Mouse (Mus musculus) right cerebral cortex, postnatal 10 days (tissue): Measurements from ENCODE around the gene Wwc2.

Source experiments
- DNase-seq, 2 experiments: peaks; one replicate each; pipeline ENCODE4 v3.0.0; 2021; ENCODE audit warnings: low spot score in 2 of 2

Gene Wwc2

GRCm38 (mm10) chr8:47989655-47990385 is 904 bp downstream of the Wwc2 start:
- peak in 1 of 2 experiments; percentile 41 for DNase-seq

GRCm38 (mm10) chr8:47989211-47989610 is 1.5 kb downstream of the Wwc2 start:
- DNase-seq: no peak

GRCm38 (mm10) chr8:47988111-47988510 is 2.6 kb downstream of the Wwc2 start:
- DNase-seq: no peak

GRCm38 (mm10) chr8:47985644-47986043 is 5.1 kb downstream of the Wwc2 start:
- DNase-seq: no peak

- no peak for DNase-seq
These were observed 5.5 kb downstream of the Wwc2 start for GRCm38 (mm10) chr8:47985243-47985642.

GRCm38 (mm10) chr8:47981075-47981474 is 9.6 kb downstream of the Wwc2 start:
- no peak for DNase-seq

GRCm38 (mm10) chr8:47979876-47980275 is 10.8 kb downstream of the Wwc2 start:
- DNase-seq: no peak

GRCm38 (mm10) chr8:47978755-47979154 is 12.0 kb downstream of the Wwc2 start:
- no peak for DNase-seq

GRCm38 (mm10) chr8:47974963-47975314 is 15.8 kb downstream of the Wwc2 start:
- no peak for DNase-seq

GRCm38 (mm10) chr8:47974138-47974962 is 16.4 kb downstream of the Wwc2 start:
- no peak for DNase-seq

- DNase-seq: no peak
These were observed 19.6 kb downstream of the Wwc2 start for GRCm38 (mm10) chr8:47971121-47971520.

- no peak for DNase-seq
These were observed 20.1 kb downstream of the Wwc2 start for GRCm38 (mm10) chr8:47970576-47970975.

- DNase-seq: no peak
These were observed 23.4 kb downstream of the Wwc2 start for GRCm38 (mm10) chr8:47967045-47967920.

- DNase-seq: no peak
These were observed 28.2 kb downstream of the Wwc2 start for GRCm38 (mm10) chr8:47962484-47962883.

GRCm38 (mm10) chr8:47962005-47962404 is 28.7 kb downstream of the Wwc2 start:
- peak; percentile 62 to 63 for DNase-seq

GRCm38 (mm10) chr8:47957560-47957959 is 33.2 kb downstream of the Wwc2 start:
- DNase-seq: no peak

- no peak for DNase-seq
These were observed 39.3 kb downstream of the Wwc2 start for GRCm38 (mm10) chr8:47951380-47951932.

GRCm38 (mm10) chr8:47948836-47949235 is 41.9 kb downstream of the Wwc2 start:
- DNase-seq: no peak

GRCm38 (mm10) chr8:47947672-47948618 is 42.8 kb downstream of the Wwc2 start:
- DNase-seq: no peak

GRCm38 (mm10) chr8:47943049-47943448 is 47.7 kb downstream of the Wwc2 start:
- no peak for DNase-seq

- peak in 1 of 2 experiments; percentile 45 for DNase-seq
These were observed 49.7 kb downstream of the Wwc2 start for GRCm38 (mm10) chr8:47941028-47941427.
